Mouse (Mus musculus) neural tube, embryonic 11.5 days (tissue): Measurements from ENCODE around the gene Saxo1. TPM values are rescaled to one million over a fixed set of nuclear protein-coding genes. Genes with fewer than 3 reads are reported as not detected.

Experiments used
- ATAC-seq: fragments of 200-750 bp; cut with Nextera tagmentation; 2 replicates; pipeline ENCODE4 v1.8.0; 2017; ENCODE audit warnings: moderate number of reproducible peaks, mild to moderate bottlenecking, moderate TSS enrichment, moderate library complexity; ENCODE audit not compliant: insufficient read depth, low FRiP score, low TSS enrichment
- DNase-seq: peaks from one replicate; pipeline ENCODE4 v3.0.0-alpha.2; 2015; ENCODE audit warnings: low spot score
- H3K27ac ChIP-seq: fragments of 300-500 bp; sonication (generic); 2 replicates; pipeline ENCODE4 v1.5.1; 2014; ENCODE audit warnings: low read depth, mild to moderate bottlenecking, low read length
- H3K27me3 ChIP-seq: fragments of 300-500 bp; sonication (generic); 2 replicates; pipeline ENCODE4 v1.6.1; 2014; ENCODE audit warnings: mild to moderate bottlenecking, low read length, mixed read lengths; ENCODE audit not compliant: control insufficient read depth, insufficient read depth
- H3K36me3 ChIP-seq: fragments of 300-500 bp; sonication (generic); 2 replicates; pipeline ENCODE4 v1.6.1; 2014; ENCODE audit warnings: mild to moderate bottlenecking, low read length, moderate library complexity, mixed read lengths; ENCODE audit not compliant: control insufficient read depth, insufficient read depth
- H3K4me1 ChIP-seq: fragments of 300-500 bp; sonication (generic); 2 replicates; pipeline ENCODE4 v1.6.1; 2014; ENCODE audit warnings: low read length, mixed read lengths; ENCODE audit not compliant: control insufficient read depth, insufficient read depth
- H3K4me2 ChIP-seq: fragments of 300-500 bp; sonication (generic); 2 replicates; pipeline ENCODE4 v1.6.1; 2014; ENCODE audit warnings: low read depth, mild to moderate bottlenecking, moderate library complexity
- H3K4me3 ChIP-seq: fragments of 300-500 bp; sonication (generic); 2 replicates; pipeline ENCODE4 v1.5.1; 2014; ENCODE audit warnings: low read depth, low read length
- H3K9ac ChIP-seq: fragments of 300-500 bp; sonication (generic); 2 replicates; pipeline ENCODE4 v1.6.1; 2014; ENCODE audit warnings: mild to moderate bottlenecking, low read length
- H3K9me3 ChIP-seq: fragments of 300-500 bp; sonication (generic); 2 replicates; pipeline ENCODE4 v1.6.1; 2016; ENCODE audit warnings: low read length; ENCODE audit not compliant: control insufficient read depth
- WGBS: fragments of 180-500 bp; shearing (Covaris S2); extraction: QIAGEN DNeasy Blood & Tissue Kit; methylation state at CpG from one replicate; pipeline ENCODE4 v1.1.7; 2014; 5-methylcytosine and 5-hydroxymethylcytosine counted together
- polyA plus RNA-seq: library from polyadenylated mRNA; unstranded; fragments of >200 nt; fragmentation: Nextera tagmentation; extraction: Ambion mirVana; gene quantifications from 2 replicates; pipeline ENCODE4 v1.2.1, GENCODE M21; 2014

Saxo1 gene
- polyA plus RNA-seq, 1 experiment from 2014 or later: 0.13 TPM

DNA sequence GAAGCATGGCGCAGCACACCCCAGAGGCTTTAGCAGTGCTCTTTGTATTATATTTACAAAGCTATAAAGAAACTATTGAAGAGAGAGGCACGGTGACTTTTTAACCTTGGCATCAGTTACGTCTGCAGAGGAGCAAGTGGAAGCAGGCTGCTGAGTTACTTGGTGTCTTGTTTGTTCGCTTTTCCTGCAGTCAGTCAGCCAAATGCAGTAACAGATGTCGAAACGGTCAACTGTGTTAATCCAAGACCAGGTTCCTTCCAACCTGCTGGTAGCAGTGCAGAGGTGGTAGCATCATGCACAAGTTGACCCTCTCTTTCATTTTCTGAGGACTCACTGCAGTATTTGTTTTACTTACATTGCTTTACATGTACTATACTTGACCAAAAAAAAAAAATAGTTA is 135.5 kb downstream of the Saxo1 start:
- Histone ChIP-seq H3K27me3 (no peaks in the 10 kb centered on the region), H3K9ac (no peak overlapping the region), H3K27ac (no peak overlapping the region), H3K4me2 (no peak overlapping the region), H3K36me3 (no peaks in the 10 kb centered on the region), H3K4me3 (no peak overlapping the region), H3K9me3 (no peaks in the 10 kb centered on the region), H3K4me1 (no peaks in the 10 kb centered on the region)
- DNase-seq (no peak), ATAC-seq (no peak)
- 66% methylated on average over 6 of the region's 6 CpGs for WGBS

DNA sequence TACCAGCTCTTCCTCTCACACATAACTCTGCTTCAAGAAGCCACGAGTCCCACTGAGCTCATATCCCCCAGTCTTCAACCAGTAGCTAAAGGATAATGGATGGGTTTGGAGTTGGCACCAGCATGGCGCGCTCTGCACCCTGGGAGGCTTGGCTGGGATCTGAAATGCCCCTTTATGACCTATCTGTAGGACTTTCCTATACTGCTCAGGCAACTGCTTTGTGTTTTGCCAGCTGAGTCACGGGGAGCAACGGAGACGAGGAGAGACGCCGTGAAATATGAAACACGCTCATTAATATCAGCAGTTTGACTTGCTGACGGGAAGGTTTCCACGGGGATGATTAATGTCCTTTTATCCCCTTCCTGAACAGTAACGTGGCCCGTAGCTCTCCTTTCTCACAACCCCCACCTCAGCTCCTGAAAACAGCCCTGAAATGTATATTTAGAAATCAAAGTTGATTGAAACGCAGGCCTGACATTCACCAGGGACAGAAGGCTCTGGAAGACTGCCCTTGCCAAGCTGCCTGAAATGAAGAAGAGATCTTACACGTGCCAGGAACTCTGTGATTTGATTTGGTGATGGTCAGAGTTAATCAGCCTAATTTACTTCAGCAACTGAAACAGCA is 141.6 kb downstream of the Saxo1 start:
- no peaks in the 10 kb centered on the region for H3K9me3 ChIP-seq
- 60% methylated on average over 15 of the region's 15 CpGs for WGBS
- H3K4me3 ChIP-seq: no peak overlapping the region
- H3K4me2 ChIP-seq: no peak overlapping the region
- no peaks in the 10 kb centered on the region for H3K36me3 ChIP-seq
- H3K4me1 ChIP-seq: peaks cover 16% of the 10 kb centered on the region; the same call in 1 of the 2 replicates
- no peaks in the 10 kb centered on the region for H3K27me3 ChIP-seq
- no peak overlapping the region for H3K9ac ChIP-seq
- ATAC-seq: no peak
- H3K27ac ChIP-seq: no peak overlapping the region
- no peak for DNase-seq

DNA sequence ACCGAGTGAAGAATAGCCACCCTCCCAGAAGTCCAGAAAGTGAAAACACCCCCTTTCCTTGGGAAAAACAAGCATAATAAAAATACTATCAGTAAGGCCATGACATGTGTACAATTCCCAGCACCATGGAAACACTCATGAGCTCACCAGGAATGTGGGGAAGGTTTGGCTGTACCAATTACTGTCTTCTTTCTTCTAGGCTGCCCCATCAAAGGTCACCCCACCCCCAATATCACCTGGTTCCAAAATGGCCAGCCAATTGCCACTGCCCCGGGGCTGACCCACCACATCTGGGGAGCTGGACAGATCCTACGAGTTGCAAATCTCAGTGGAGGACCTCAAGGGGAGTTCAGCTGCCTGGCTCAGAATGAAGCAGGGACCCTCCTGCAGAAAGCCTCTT is 144.7 kb downstream of the Saxo1 start:
- peak; percentile 36 for DNase-seq
- WGBS: 36% methylated on average over 3 of the region's 3 CpGs
- peak; percentile 80 for ATAC-seq
- Histone ChIP-seq H3K27ac (no peak overlapping the region), H3K27me3 (no peaks in the 10 kb centered on the region), H3K9ac (no peak overlapping the region), H3K9me3 (no peaks in the 10 kb centered on the region), H3K36me3 (no peaks in the 10 kb centered on the region), H3K4me2 (no peak overlapping the region), H3K4me3 (no peak overlapping the region), H3K4me1 (peaks cover 16% of the 10 kb centered on the region; the same call in 1 of the 2 replicates)

DNA sequence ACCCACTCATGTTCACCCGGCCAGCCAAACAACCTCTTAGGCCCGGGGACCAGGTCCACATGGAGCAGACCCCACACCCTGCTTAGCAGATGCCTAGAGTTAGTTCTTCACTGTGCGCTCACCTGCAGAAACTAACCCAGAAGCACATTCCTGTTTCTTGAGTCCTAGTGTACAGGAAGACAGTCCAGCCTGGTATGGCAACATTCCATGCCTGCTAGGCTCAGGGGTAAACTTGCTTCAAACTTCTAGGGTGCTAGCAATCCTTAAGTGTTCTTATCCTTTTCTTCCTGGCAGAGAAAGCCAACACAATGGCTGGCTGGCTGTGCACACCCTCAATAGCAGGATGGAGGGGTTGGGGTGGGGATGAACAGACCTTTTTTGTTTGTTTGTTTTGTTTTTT is 147.2 kb downstream of the Saxo1 start:
- H3K4me2 ChIP-seq: no peak overlapping the region
- no peaks in the 10 kb centered on the region for H3K9me3 ChIP-seq
- H3K36me3 ChIP-seq: no peaks in the 10 kb centered on the region
- H3K27me3 ChIP-seq: no peaks in the 10 kb centered on the region
- H3K4me1 ChIP-seq: peaks cover 25% of the 10 kb centered on the region
- WGBS: 92% methylated on average over 3 of the region's 3 CpGs
- H3K9ac ChIP-seq: no peak overlapping the region
- no peak for ATAC-seq
- no peak overlapping the region for H3K4me3 ChIP-seq
- no peak overlapping the region for H3K27ac ChIP-seq
- DNase-seq: no peak

DNA sequence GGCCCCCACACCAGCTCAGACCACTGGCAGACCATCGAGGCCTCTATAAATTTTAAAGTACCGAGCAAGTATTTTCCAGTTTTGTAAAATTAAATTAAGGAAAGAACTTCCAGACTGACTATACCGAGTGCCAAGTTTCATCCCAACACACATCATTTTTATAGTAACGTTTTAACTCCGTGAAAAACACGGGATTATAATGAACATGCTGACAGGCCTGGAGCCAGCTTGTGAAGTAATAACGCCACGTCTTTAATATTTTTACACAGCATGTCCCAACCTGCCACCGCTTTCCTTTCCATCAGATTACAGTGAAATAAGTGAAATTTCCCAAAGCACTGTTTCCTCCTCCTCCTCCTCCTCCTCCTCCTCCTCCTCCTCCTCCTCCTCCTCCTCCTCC is 149.7 kb downstream of the Saxo1 start:
- Histone ChIP-seq H3K4me3 (no peak overlapping the region), H3K27ac (no peak overlapping the region), H3K36me3 (no peaks in the 10 kb centered on the region), H3K9me3 (no peaks in the 10 kb centered on the region), H3K4me1 (peaks cover 17% of the 10 kb centered on the region), H3K4me2 (no peak overlapping the region), H3K27me3 (no peaks in the 10 kb centered on the region), H3K9ac (no peak overlapping the region)
- no peak for ATAC-seq
- 91% methylated on average over 9 of the region's 9 CpGs for WGBS
- DNase-seq: no peak

DNA sequence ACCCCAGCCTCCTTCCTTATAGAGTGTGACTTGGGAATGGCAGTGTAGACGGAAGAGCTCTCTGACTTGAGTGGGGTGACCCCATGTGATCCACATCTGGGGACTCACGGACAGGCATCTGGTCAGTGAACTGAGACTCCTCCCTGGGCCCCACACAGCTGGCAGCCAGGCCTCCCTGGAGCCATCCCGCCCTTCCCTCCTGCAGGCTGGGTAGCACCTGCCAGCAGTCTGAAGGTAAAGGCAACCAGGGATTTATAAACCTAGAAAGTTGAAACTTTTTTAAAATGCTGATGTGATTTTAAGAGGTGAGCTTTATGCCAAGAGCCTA is 151.0 kb downstream of the Saxo1 start:
- Histone ChIP-seq H3K9ac (no peak overlapping the region), H3K36me3 (no peaks in the 10 kb centered on the region), H3K27ac (0 out of 2 replicates have a peak overlapping the region, but pooled peaks have one; percentile 63), H3K9me3 (no peaks in the 10 kb centered on the region), H3K4me1 (peaks cover 9% of the 10 kb centered on the region), H3K4me2 (no peak overlapping the region), H3K4me3 (no peak overlapping the region), H3K27me3 (no peaks in the 10 kb centered on the region)
- ATAC-seq: no peak
- DNase-seq: no peak
- WGBS: 64% methylated on average over 3 of the region's 3 CpGs

DNA sequence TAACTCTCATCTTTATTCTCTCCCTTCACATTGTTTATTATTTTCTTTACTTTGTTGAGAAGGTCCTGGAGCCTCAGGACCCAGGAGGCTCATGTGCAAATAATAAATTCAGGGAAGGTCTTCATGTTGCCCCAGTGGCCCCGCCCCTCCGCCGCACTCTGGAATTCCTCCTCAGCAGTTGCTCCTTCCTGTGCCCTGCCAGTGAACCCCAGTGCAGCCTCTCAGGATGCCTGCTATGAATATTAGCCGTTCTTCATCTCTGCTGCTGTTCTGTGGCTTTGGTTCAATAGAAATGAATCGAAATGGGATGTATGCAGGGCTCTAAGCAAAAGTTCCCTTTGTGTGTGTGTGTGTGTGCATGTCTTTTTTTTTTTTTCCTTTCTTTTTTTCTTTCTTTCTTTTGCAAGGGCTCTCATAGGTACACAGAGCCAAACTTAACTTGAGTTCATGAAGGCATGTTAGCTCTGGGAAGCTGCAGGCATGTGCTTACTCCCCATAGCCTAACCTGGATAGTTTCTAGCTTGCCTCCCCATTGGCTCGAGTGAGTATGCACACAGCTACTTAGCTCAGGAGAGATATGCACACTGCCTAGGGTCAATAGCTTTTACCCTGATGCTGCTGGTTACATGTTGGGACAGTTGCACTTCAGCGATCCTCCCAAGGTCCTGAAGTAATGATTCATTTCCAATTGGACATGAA is 151.5 kb downstream of the Saxo1 start:
- no peak overlapping the region for H3K4me2 ChIP-seq
- no peak overlapping the region for H3K9ac ChIP-seq
- DNase-seq: peak; percentile 64
- 48% methylated on average over 7 of the region's 7 CpGs for WGBS
- H3K9me3 ChIP-seq: no peaks in the 10 kb centered on the region
- H3K27me3 ChIP-seq: no peaks in the 10 kb centered on the region
- ATAC-seq: no peak
- H3K4me1 ChIP-seq: peaks cover 9% of the 10 kb centered on the region
- no peak overlapping the region for H3K4me3 ChIP-seq
- no peaks in the 10 kb centered on the region for H3K36me3 ChIP-seq
- H3K27ac ChIP-seq: 0 out of 2 replicates have a peak overlapping the region, but pooled peaks have one; percentile 63

DNA sequence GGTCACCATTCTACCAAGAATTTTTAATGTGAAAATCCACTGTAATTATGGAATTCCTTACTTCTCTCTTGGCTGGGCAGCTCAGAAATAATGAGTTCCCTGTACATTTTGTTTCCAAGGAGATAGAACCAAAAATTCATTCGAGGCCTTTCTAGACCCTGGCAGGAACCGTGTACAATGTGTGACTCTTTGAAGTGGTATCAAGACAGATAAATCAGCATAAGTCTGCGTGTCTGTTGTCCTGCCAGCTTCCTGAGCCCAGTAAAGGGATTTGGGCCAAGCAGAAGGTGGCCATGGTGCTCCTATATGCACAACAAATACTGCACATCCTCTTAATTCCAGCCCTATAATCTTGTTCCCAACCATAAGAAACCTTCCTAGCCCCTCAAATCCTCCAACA is 157.0 kb downstream of the Saxo1 start:
- Histone ChIP-seq H3K27ac (no peak overlapping the region), H3K27me3 (no peaks in the 10 kb centered on the region), H3K4me3 (no peak overlapping the region), H3K9ac (no peak overlapping the region), H3K4me1 (no peaks in the 10 kb centered on the region; the same call in 1 of the 2 replicates), H3K4me2 (no peak overlapping the region), H3K9me3 (no peaks in the 10 kb centered on the region), H3K36me3 (no peaks in the 10 kb centered on the region)
- ATAC-seq (no peak), DNase-seq (no peak)
- WGBS: 69% methylated on average over 3 of the region's 3 CpGs

DNA sequence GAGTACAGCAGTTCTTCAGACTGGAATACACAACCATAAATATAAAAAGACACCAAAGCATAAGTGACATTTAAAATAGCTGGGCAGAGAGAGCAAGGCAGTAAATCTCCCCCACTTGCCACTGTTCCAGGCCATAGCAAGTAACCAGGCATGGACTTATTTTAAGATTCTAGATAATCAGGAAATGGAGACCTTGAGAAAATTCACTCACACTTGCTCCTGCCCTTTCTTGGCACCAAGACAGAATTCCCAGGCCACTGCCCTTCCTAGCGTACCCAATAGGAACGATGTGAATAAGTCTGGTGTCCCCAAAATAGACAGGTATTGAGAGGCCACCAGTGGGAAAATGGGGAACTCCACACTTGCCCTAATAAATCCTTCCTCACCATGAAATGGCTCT is 160.7 kb downstream of the Saxo1 start:
- no peaks in the 10 kb centered on the region for H3K27me3 ChIP-seq
- H3K4me2 ChIP-seq: no peak overlapping the region
- H3K4me1 ChIP-seq: no peaks in the 10 kb centered on the region
- no peaks in the 10 kb centered on the region for H3K36me3 ChIP-seq
- H3K9me3 ChIP-seq: no peaks in the 10 kb centered on the region
- DNase-seq: no peak
- H3K27ac ChIP-seq: no peak overlapping the region
- H3K9ac ChIP-seq: no peak overlapping the region
- 81% methylated on average over 2 of the region's 2 CpGs for WGBS
- no peak for ATAC-seq
- no peak overlapping the region for H3K4me3 ChIP-seq
